Mouse (Mus musculus) bone marrow macrophage, adult 2 months (primary cell): ENCODE results near the gene Entpd3.

Source experiments
- CTCF ChIP-seq: IDR thresholded peaks from 2 replicates; pipeline ENCODE4 v1.5.1; 2012; ENCODE audit warnings: low read depth, mild to moderate bottlenecking, low read length, moderate library complexity
- POLR2A ChIP-seq: IDR thresholded peaks from 2 replicates; pipeline ENCODE4 v1.6.1; 2012; ENCODE audit warnings: mild to moderate bottlenecking, low read depth, low read length, borderline replicate concordance

DNA sequence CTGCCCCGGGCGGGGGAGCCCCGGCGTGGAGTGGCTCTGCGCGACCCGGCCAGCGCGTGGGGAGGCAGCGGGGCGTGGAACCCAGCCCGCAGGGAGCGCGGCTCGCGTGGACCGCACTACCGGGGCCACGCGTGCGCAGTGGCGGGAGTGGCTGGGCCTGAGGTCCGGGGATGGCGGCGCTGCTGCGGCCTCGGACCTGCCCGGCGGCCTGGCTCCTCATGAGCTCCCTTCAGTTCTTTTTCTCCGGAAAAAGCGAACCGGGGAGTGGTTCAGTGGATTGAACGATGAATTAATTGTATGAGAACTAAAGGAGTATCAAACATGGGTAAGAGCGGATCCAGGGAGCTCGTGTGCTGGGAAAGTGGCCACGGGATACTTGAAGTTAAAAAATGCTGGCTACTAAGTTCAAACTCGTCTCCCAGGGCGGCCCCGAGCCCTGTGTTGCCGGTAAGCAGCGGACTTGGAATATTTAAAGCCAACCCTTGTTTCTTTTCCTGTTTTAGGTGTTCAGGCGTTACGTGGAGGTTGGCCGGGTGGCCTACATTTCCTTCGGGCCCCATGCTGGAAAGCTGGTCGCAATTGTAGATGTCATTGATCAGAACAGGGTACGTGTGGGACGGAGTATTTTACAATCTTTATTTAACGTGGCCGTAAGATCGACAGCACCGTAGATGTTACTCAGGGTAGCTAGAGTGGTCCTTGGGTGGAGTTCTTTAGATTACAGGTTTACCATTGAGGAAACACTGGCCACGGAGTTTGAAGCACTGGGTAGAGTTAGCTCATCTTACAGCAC, 32.2 kb downstream of the Entpd3 start:
- no peak for TF ChIP-seq CTCF
- no peak for TF ChIP-seq POLR2A
